Mouse (Mus musculus) spleen, adult 2 months (tissue): Measurements from ENCODE around the gene Enho.
"Not testable (repeated sequence)": the region's sequence is repeated elsewhere in the genome, so short reads cannot be mapped to it uniquely, and the experiment has no call there.

Experiments
- CTCF ChIP-seq: fragments of 200-500 bp; IDR thresholded peaks from 2 replicates; pipeline ENCODE4 v1.5.1; 2011; ENCODE audit warnings: mild to moderate bottlenecking, inconsistent platforms; ENCODE audit not compliant: insufficient read depth, insufficient read length, insufficient replicate concordance; ENCODE audit errors: extremely low read depth
- POLR2A ChIP-seq: fragments of 200-500 bp; IDR thresholded peaks from 2 replicates; pipeline ENCODE4 v1.6.1; 2011; ENCODE audit warnings: low read depth, low read length, inconsistent platforms

- not testable (repeated sequence) for TF ChIP-seq CTCF, POLR2A
Observed at GRCm38 (mm10) chr4:41685882-41686492, 45.9 kb upstream of the Enho start.
